Mouse (Mus musculus) embryo, embryonic 10 days (tissue): ENCODE results near the gene Pck1.
A peak's percentile ranks its signal among the peaks of the same experiment; 100 is the strongest.

ENCODE experiments used
- DNase-seq: peaks from one replicate; pipeline ENCODE4 v3.0.0-alpha.2; 2015; ENCODE audit warnings: low spot score

Gene Pck1

DNA sequence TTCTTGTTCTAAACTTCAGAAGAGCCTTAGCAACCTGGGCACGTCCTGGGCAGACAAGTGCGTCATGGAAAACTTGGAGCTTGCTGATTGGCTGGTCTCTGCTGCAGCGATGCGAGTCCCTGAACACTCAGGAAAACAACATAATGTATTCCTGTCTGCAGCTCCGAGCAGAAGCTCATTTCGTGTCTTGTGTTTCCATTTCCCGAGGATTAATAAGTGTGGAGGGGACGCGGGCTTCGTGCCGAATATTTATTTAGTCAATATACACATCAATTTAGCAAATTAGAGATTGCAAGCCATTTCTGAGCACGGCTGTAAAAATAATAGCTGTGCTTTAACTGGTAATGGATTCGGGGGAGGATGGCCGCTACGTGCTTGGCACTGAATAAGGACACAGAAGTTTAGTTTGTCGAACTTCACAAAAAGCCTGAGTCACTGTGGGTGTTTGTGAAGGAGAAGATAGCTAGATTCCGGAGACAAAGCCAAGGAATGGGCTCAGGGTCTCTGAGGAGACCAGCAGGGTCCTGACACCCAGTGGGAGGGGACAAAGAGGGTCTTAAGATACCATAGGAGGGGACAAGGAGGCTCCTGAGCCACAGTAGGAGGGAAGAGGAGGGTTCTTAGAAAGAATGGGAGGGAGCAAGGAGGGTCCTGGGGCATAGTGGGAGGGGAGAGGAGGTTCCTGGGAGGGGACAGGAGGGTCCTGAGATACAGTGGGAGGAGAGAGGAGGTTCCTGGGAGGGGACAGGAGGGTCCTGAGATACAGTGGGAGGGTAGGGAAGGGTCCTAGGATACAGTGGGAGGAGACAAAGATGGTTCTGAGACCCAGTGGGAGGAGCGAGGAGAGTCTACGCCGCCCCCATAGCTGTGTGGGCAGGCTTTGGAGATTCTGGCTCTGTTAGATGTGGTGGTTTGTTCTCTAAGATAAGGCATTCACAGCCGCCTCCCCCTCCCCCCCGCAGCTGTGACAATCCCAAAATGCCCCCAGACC is 21.0 kb downstream of the Pck1 start:
- DNase-seq, result peak; percentile 84

DNA sequence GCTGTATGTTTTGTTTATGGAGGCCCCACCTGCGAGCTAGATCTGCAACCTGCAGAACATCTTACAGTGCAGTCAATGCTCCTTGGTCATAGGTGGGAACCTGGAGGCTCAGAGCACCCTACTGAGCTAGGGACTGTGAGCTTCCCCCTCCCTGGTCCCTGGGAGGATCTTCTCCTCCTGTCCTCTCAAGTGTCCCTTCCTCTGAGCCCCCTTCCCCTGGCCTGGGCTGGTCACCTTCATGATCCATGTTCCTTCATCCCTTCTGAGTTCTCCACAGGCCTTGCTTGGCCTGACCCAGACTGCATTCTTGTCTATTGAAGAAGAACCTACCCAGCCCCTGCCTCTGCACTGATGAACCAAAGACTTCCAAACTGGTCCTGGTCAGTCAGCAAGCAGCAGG is 21.7 kb downstream of the Pck1 start:
- DNase-seq, result peak; percentile 2

DNA sequence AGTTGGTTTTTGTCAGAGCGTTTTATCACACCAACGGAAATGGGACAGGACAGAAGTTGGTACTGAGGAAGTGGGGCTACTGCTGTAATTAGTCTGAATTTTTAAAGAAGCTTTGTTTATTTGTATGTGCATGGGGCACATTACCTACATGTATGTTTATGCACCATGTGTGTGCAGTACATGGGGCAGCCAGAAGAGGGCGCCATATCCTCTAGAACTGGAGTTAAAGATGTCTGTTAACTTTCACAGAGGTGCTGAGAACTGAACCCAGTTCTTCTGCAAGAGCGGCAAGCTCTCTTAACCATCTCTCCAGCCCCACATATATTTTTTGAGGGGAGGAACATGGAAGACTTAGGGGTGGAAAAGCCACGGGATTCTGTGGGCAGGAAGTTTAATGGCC is 22.9 kb downstream of the Pck1 start:
- peak; percentile 2 for DNase-seq

DNA sequence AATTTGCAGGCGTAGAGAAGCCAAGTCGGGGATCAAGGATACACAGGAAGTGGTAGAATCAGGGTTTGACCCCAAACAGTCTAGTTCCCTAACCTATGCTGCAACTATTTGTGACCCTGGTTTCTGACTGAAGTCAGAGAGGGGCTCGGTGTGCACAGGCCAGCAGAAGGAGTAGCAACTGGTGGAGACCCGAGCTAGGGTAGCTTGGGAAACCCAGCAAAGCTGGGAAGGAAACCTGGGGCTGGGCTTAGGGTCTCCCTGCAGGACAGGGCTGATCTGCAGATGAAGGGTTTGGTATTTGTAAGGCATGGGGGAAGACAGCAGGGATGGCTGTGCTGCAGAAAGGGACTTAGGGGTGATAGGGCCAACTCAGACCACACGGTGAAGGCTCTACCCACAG is 24.6 kb downstream of the Pck1 start:
- no peak for DNase-seq

DNA sequence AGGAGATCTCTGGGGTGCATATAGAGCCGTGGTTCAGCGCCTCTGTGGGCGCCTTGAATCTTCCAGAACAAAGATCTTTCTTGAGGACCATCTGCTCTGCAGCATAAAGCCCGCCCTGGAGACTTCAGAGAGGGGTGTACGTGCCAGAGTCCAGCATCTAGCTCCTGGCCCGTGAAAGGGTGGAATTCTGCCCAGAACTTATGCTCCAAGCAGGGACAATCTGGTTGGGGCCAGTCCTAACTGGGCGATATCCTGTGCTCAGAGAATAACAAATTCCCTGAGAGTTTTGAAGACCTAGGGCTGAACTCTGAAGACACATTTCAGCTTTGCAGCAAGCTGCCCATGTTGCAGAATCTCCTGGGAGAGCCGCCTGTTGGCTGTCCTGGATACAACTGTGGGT is 25.1 kb downstream of the Pck1 start:
- DNase-seq, result no peak

DNA sequence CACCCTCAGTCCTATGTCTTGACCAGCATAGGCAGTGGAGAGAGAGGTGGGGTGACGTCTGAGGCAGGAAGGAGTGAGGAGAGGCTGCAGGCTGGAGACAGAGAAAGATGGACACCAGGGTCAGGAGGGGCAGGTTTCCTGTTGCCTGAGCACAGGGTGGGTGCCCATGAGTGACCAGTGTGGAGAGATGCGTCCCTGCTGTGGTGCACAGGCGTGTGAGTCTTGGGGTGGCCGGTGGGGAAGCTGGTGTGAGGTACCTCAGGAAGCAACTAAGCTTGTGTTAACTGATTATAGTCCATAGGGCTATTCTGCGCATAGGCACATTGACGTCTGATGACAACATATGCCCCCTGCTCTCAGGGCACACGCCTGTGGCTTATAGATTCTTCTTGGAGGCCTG is 26.2 kb downstream of the Pck1 start:
- no peak for DNase-seq

DNA sequence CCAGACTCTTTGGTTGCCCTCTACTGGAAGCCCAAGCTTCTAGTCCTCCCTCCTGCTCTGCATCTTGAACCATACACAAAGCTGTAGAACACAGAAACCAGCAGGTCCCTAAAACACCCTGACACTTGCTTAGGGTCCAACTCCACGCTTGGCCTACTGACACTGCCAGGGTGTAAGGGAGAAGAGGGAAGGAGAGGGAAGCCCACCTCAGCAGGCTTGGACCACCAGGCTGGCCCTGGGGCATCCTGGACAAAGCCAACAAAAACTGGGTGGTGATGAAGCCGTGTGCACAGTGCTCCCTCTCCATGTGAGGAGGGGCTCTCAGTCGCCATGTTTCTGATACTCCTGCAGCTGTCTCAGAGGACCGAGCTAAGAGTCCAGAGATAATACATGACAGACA is 27.2 kb downstream of the Pck1 start:
- no peak for DNase-seq

DNA sequence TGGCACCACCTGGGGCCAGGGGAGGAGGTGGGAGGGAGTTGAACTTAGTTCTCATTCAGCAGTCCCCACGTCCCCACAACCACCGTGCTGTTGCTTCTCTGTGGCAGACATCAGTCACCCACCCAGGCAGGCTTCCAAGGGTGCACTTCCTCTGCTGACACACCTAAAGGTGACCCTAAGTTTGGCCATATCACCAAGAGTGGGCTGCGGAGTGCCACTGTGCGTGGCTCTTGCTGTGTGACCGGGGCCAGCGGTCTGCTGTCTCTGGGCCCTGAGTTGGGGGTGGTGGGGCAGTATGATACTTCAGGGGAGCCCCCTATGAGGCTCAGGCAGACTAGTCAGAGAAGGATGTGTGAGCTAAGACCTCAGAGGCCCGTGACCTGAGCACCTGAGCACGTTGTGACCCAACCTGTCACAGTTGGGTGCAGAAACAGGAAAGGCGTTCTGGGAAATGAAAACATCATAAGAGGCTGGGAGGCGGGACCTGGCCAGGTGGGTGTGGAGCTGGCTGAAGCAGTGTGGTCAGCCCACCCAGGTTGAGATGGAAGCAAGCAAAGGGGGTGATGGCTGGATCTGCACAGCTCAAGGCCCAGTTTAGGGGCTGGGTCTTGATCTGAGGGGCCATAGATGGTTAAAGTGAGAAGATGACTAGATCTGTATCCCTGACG is 28.0 kb downstream of the Pck1 start:
- no peak for DNase-seq

DNA sequence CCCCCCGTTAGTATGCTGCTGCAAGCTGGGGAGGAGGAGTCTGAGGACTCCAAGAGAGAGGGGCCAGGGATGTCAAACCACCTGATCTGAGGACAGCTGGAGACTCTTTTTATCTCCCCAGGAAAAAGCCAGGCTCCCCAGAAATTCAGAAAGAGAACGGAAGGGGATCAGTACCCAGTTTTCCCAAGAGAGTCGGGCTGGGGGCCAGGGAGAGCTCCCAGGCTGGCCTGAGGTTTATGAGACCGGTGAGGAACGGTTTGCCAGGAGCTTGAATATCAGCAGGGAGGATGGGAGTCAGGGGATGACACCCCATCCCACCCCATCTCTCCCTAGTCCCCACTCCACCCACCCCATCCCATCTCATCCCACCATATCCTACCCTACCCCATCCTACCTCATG is 28.6 kb downstream of the Pck1 start:
- no peak for DNase-seq

DNA sequence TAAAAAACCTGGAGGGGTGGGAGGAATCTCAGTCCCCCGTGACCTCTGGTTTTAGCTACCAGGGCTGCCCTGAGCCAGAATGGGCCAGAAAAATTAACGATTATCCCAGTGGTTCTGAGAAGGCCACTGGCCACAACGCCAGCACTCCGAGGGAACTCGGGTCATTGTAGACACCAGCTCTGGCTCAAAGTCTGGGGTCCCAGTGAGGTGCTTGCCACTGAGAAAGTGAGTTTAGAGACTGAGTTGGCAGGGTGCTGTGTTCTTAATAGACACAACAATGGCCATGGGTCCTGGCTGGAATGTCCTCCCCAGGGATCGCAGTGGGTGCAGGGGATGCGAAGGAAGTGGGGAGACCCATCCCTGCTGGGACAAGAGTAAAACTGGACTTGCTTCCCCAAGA is 29.1 kb downstream of the Pck1 start:
- no peak for DNase-seq

DNA sequence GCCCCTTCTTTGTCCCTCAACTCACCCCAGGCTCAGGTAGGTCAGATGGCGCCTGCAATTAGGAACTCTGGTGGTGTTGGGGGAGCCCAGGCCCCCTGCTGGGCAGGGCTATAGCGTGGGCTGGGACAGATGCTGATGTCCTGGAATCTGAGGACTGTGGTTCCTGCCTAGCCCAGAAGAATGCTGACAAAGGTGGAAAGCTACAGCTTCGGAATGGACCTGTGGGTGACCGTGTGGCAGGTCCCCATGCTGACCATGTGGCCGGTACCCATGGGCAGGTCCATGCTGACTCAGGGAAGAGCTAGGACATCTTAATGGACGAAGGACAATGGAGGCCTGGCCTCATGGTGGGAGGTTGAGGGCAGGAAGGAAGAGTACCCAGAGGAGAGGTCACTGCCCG is 29.9 kb downstream of the Pck1 start:
- no peak for DNase-seq

DNA sequence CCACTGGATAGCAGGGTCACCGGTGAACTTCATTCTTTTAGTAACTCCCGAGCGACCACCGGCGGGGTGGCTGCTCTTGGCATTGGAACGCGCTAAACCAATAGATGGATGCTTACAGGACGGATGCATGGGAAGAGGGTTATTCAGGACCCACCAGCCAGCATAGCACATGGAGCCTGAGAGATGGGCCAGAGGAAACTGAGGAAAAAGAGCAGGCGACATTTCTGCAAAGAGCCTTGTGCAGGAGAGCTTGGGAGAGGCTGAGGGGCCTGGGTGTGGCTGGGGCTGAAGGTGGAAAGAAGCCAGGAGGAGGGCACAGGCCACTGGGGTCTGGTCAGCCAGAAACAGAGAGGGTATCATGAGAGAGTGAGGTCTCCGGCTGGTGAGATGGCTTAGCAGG is 30.5 kb downstream of the Pck1 start:
- DNase-seq, result no peak

DNA sequence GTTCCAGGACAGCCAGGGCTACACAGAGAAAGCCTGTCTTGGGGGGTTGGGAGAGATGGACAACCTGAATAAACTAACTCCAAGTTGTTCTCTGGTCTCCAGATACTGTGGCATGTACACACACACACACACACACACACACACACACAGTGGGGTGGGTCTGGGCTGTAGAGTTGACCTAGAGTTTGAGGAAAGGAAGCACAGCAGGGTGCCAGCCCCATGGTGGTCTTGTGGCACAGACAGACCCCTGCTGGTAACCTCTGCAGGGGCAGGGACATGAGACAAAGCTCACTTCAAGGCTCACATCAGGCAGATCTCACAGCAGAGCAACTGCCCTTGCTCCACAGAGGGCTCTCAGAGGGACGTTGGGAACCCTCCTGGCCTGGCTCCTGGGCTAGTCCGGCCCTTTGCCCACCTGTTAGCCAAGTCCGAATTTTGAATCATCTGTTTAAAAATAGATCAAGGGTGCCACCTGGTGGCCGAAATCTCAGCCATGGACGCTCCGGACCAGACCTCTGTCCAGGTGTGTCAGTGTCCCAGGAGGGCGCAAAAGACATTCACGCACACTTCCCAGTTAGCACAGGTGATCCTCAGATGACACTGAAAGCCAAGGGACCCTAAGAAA is 31.1 kb downstream of the Pck1 start:
- DNase-seq, result peak; percentile 72

DNA sequence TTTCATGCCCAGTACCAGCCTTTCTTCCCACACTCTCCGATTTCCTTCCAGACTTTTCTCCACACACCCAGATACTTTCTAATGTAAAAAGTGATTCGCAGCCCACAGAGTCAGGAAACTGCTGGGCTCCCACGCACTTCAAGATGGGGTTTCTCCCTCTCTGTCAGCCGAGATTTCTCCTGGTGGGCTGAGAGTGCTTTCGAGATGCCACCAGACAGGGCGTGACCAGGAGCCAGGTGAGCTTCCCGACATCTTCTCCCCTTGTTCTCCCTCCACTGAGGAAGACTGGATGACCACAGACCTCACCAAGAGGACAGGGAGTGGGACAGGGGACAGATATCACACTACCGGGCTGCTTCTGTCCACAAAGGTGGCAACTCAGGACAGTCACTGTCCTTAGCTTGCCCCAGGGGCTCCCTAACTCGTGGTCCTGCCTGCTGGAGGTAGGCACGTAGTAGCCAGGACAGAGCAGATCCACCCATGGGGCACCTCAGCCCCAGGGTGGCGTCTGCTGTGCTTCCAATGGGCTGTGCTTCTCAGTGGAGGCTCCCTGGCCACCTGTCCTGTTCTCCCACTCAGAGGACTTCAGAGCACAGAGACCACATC is 31.7 kb downstream of the Pck1 start:
- DNase-seq, result no peak

DNA sequence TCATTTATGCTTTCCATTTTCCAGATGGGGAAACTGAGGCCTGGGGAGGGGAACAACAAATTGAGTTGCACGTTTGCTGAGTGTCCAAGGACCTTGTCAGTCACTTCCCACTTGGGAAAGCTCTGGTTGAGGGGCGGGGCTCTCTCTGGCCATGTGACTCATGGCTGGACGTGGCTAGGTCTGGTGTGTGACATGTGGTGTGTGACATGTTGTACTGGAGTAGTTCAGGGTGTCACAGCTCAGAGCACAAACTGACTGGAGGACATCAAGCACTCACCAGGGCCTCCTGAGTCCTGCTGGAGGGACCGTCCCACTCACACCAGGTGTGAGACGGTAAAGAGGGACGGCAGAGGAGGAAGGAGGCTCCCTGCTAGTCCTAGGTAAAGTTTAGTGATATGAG is 32.4 kb downstream of the Pck1 start:
- DNase-seq, result no peak

DNA sequence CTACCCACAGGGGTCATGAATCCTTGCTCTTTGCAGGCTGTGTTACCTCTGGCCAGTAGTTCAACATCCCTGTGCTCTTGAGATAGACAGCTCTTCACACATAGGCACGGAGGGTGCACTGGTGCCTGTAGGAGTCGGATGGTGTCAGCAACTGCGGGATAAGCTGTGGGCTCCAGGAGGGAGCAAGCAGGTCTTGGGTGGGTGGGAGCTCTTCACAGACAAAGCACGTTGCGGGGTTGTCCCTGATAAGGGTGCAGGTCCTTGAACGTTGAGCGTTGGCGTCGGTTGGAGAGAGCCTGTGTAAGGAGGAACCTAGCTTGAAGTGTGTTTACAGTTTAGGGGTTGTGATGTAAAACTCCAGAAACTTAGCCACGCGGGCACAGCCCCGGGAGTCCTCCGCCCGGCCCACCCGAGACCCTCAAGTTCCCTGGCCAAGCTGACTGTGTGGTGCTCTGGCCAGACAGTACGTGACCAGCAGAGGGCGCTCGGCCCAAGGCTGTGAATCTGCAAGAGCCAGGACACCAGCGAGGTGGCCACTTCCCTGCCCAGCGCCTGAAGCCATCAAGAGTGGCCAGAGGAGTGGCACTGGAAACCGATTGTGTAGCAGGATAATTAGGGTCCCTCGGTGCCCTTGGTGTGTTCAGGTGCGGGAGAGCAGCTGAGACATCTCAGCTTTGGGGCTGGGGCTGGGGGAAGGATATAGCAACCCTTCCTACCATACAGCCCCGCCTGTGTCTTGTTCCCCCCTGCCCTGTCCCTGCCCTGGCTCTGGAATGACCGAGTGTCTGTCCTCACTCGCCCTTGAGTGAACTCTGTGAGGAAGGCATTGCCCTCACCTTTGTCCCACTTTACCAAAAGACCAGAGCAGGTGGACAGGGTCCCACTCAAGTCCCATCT is 33.4 kb downstream of the Pck1 start:
- peak; percentile 94 for DNase-seq

DNA sequence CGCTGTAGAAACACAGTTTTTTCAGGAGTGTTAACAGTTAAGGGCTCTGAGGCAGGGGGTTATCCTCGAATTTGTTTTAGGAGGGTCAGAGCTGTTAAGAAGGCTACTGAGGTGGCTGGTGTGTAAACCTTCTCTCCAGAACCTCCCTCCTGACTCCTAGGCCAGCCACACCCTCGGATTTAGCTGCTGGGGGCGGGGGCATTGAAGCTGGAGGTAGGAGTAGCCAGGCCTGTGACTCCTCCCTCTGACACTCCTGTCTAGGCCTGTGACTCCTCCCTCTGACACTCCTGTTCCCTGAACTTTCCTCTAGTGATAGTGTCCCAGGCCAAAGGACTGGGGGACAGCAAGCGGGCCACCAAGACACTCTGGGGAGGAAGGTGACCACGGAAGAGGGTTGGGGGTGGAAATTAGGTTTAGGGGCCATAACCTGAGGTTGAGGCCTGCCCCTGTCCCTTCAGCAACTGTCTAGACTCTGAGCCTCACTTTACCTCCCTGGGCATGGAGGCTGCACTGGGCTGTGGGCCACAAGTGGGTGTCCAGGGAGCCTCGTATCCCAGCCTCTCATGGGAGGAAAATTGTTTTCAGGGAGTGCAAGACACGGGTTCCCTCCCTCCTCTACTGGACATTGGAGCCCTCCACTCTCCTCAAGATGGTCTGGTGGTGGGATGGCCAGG is 34.5 kb downstream of the Pck1 start:
- DNase-seq, result no peak

DNA sequence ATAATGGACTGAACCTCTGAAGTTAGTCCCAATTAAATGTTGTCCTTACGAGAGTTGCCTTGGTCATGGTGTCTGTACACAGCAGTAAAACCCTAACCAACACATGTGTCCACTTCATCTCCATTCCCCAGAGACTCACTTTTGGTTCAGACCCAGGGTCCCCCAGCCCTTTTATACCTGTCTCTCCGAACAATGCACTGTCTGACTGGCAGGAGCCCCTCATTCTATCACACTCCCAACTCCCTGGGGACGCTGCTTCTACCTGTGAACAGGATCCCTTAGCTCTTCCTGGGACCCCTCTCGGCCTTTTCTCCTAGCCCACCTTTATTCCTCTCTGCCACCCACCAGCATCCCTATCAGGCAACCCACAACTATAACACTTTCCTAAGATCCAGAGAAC is 41.9 kb downstream of the Pck1 start:
- peak; percentile 0 for DNase-seq

DNA sequence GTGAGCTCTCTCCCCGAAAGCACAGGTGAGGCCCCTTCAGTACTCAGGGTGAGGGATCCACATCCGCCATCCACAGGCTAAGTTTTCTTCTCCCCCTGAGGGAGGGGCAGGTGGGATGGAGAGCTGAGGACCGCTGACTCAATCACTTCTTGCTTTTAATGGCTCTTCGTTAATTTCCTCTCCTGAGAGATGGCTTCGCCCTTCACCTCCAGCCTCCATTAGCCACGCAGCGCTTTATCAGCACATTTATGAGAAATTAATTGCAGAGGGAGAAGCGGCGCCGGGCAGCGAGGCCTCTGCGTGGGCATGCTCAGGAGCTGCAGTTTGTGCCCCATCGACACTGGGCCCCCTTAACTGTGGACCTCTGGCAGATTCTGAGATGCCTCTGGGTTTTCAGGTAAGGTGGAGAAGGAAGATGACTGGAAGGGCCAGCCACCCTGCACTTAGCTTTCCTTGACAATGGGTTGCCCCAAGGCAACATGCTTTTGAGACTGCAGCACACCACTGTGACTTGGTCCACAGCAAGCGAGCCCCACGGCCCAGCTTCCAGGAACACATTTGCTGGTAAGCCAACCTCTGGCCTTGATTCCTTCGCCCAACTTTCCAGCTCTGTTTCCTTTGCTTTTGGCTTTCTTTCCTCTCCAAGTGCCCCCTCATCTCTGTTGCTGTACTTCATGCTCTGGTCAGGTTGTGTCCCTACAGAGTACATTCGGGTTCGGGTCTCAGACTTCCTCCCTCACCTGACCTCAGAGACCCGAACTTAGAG is 50.3 kb downstream of the Pck1 start:
- peak; percentile 2 for DNase-seq

DNA sequence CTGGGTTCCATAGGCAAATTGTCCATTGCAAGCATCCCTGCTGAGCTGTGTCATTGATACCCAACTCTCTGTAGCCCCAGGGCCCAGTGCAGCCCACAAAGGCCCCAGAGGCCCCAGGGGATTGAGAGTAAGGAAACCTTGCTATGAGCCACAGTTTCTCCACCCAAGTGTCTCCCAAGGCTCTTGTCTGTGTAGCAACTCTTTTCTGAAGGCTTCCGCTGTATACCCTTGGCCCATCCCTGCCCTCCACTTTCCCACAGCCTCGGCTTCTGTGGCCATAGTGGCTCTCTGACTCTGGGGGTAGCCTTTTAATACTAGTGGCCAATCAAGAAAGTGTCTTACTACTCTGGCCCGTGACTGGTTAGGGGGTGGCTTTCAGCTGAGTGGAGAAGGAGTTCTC is 50.9 kb downstream of the Pck1 start:
- no peak for DNase-seq
